Mouse (Mus musculus) B cell, adult 2 months (primary cell): Measurements from ENCODE around the gene Rassf8.

Experiments
- DNase-seq, 2 experiments: peaks; one replicate each; pipeline ENCODE4 v3.0.0; 2022

The Rassf8 gene

DNA sequence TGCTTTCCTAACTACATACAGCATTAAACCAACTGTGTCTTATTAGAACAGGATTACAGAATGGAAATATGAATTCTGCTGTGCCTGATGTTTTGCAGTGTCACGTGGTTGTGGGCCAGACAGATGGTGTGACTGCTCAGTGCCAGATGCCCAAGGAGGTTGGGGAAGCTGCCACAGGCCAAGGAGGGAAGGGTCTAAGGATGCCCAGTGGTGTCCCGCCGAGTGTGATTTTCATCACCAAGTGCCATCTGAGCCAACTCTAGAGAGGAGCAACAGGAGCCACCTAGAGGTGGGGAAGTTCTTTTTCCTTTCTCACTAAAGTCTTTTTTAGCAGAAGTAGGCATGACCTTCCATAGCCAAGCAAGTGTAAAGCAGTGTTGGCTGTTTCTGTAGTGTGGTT is 3.8 kb downstream of the Rassf8 start:
- no peak for DNase-seq

DNA sequence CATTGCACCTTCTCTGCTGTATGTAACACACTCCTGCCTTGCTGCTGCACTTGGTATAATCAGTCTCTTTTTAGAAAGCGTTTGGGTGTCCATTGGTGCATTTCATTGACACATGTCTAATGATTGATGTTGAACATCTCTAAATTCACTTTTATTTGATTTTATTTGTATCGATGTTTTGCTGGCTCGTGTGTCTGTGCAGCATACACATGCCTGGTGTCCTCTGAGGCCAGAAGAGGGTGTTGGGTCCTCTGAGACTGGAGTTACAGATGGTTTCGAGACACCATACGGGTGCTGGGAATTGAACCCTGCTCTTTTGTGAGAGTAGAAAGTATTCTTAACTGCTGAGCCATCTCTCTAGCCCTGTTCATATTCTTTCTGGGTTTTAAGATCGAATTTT is 6.7 kb downstream of the Rassf8 start:
- no peak for DNase-seq

DNA sequence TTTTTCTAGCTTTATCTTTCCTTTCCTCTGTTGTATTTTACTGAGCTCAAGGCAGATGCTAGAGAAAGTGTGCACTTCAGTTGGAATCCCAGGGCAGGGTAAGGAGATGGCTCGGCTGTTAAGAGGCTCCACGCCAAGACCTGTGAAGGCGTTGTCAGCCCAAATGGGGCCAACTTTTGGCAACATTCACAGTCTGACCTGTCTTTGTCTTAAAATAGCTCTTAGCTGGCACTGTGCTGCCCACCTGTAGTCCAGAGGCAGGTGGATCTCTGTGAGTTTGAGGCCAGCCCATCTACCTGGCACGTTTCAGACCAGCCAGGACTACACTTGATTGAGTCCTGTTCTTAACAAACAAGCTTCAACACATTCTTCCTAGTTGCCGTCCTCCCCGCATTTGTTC is 7.9 kb downstream of the Rassf8 start:
- no peak for DNase-seq

DNA sequence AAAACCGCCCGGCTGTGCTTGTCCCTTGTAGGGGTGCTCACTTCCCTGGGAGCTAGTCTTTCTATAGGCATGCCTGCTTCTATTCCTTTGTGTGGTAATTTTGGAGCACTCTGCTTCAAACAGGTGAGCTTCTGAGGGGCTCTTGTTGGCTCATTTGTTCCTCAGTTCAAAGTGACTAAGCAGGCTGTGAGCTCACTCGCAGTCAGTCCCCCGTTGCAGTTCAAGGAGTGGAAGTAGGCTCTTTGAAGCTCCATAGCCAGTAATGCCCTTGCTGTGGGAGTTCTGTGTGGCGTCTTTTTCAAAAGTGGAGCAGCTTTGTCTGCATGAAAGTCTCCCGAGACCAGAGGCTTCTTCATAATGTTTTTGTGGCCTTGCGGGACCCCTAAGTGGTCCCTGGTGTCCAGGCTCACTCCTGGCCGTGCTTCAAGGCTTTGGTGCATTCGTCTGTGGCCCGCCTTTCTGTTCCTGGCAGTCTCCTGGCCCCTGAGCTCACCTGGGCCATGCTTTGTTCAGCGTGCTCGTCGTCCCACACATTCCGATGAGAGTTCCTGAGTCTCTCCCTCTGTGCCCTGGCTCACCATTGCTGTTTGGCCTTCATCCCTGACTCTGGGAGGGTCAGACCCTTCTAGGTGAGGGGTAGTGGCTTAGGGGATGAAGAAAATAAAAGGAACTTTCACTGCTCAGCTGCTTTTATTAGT is 9.5 kb downstream of the Rassf8 start:
- DNase-seq, result no peak

DNA sequence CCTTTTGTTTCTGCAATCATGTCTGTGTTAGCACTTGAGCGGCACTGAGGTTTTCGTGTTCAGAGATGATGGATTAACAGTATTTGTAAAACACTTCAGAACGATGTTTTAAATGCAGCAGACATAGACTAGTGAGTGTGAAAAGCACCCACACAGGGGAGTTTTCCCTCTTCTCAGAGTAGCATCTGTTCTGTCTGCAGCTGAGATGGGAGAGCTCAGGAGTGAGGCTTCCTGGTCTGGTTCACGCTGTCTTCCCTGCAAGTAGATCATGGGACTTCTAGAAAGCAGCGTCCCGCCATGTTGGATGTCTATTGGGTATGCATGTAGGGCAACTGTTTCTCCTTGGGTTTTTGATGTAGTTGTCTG is 10.1 kb downstream of the Rassf8 start:
- no peak for DNase-seq

DNA sequence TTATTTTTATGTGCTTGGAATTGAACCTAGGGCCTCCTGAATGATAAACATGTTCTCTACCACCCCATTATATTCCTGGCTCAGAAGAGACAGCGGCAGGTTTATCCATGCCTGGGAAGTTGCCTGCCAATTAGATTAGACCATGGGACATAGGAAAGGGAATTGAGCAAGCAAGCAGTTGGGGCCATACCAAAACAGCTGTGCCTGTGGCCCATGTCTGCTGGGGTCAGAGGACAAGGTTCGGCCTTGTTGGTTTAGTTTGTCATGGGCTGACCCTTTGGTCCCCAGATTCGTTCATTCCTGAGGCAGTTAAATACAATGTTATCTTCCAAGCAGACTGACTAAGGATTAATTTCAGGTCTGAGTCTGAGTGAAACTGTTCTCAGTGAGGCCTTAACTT is 10.8 kb downstream of the Rassf8 start:
- no peak for DNase-seq

DNA sequence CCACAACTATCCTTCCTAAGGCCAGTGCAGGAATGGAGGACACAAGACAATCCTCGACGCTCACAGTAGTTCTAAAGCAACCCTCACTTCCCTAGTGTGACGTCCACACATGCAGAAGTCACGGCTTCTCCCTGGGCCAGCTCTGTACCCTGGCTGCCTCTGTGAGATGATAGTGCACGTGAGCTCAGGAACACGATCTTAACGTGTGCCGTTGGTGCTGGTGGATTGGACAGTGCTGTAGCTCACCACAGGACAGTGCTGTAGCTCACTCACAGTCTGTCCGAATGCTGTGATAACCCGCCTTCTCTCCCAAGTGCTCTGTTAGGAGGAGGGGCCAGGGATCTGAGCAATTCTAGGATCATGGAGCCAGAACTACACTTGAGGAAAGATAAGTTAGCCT is 12.1 kb downstream of the Rassf8 start:
- DNase-seq, result no peak

DNA sequence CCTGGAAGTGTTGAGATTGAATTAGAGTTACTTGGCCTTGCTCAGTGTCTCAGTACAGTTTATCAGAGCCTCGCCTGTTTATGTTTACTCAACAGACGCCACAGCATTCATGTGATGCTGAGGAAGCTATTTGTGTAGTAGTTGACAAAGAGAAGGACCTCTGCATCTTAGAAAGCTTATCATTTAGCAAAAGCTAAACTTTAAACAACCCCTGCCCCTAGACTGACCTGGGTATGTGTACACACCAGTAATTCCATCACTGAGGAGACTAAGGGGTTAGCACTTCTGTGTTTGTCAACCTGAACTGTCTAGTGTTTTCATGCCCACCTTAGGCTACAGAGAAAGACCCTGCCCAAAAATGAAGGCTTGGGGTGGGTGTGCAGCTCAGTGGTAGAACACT is 12.9 kb downstream of the Rassf8 start:
- no peak for DNase-seq

DNA sequence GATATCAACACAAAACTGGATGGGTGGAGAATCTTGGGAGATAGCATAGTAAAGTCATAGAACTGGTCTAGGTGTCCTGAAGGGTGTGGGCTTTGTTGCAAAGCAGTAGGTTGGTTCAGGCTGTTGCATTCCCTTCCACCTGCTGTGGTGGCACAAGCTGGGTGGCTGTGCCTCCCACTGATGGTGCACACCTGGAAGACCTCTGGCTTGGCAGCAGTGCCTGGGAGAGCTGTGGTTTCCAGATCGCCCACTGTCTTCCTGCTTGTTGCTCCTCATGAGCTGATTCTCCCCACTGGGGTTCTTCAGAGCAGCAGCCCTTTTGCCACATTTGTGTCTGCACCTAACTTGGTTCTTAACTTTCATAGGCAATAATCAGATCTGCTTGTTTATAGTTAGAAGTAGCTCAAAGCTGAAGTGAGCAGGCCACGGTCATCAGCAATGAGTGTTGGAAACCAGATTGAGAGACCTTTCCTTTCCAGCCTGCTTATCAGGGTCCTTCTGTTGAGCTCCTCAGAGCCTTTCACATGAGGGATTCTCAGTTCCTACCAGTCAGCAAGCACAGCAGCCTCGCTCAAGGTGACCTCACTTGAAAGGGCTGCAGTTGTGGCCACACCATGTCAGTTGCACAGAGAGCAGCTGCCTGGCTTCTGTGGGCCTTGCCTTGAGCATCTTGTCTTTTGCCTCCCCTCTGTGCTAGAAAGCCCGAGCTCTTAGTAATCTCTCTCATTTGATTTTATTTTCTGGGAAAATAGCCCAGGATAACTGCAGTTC is 13.9 kb downstream of the Rassf8 start:
- DNase-seq, result no peak

DNA sequence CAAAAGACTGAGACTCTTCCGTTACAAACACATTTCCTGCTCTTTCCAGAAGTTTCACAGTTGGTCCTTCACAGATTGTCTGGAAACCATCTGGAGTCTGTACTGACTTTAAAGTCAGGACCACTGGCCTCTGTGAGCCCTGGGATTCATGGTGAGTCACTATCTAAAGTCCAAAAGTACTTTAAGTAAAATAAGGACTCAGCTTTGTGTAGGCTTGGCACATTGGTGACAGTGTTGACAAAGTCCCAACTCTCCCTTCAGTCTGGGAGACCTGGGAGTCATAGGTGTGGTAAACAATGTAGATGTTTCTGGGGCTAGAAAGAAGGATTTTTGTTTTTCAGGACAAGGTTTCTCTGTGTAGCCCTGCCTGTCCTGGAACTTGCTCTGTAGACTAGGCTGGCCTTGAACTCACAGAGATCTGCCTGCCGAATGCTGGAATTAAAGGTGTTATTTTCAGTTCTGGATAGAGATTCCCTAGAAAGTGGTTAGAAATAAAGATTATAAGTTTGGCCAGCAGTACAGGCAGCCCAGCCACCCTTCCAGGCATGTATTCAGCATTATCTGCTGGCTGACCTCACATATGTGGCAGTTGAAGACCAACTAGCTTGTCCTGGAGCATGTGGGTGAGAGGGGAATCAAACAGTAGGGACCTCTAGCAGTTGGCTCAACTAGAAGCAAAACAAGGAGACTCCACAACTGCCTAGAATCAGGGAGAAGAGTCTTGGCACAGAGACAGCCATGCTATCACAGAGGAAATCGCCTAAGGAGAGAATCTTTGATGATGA is 14.8 kb downstream of the Rassf8 start:
- no peak for DNase-seq

DNA sequence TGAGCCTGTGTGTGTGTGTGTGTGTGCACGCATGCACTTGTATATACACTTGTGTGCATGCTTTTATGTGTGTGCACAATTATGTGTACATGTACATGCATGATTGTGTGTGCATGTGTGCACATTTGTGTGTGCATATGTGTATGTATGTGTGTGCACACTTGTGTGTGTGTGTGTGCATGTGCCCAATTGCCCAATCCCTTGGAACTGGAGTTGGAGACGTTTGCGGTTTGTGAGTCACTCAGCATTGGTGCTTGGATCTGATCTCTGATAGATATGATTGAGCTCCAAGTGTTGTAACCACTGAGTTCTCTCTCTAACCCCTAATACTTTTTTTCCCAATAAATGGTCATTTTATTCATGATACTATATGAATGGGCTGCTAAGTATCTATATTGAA is 15.5 kb downstream of the Rassf8 start:
- no peak for DNase-seq

DNA sequence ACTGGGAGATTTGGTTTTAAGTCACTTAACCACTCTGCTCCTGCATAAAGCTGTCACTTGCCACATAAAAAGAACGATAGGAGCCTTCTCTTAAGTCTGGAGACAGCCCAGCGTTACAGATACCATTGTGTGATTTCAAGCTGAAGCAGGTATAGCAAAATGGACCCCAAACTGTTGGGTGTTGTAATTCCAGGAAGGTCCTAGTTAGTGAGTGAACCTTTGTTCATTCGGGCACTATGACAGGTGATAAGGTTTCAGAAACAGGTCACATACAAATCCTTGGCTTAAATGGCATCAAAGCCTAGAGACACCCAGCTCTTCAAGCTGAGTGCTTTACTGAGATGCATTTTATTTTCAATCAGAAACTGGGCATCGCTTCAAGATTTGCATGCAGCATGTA is 16.5 kb downstream of the Rassf8 start:
- no peak for DNase-seq

DNA sequence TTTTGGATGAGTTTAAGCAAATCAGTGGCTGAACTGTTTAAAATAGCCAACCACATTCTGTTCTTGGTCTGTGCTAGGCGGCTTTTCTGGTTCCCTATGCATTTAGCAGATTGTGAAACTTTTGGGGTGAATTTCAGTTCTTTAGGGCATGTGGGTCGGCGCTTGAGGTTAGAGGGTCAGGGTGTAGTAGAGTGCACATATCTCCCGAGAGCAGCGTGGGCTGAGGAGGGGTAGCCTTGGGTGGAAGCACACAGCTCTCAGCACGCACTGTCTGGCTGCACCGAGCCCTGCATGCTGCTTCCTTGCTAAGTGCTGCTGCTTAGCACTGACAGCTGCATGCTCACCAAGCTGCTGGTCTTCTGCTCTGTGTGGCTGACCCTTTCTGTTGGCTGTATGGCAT is 18.5 kb downstream of the Rassf8 start:
- DNase-seq, result no peak

DNA sequence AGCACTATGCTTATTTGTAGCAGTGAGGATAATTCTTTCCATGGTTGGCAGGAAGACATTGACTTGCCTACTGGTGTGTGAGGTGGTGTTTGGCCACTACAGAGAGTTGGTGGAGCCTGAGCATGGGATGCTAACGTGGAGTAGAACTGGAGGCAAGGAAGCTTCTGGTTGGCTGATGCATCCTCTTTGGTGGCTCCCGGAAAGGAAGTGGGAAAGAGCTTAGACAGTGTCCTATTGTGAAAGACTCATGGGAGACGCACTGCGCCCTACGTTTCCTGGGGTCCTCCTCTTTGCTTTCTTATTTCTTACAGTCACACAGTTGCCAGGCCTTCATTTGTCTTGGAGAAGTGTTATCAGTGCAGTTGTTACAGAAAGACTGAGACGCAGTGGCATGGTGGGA is 20.4 kb downstream of the Rassf8 start:
- DNase-seq, result no peak

DNA sequence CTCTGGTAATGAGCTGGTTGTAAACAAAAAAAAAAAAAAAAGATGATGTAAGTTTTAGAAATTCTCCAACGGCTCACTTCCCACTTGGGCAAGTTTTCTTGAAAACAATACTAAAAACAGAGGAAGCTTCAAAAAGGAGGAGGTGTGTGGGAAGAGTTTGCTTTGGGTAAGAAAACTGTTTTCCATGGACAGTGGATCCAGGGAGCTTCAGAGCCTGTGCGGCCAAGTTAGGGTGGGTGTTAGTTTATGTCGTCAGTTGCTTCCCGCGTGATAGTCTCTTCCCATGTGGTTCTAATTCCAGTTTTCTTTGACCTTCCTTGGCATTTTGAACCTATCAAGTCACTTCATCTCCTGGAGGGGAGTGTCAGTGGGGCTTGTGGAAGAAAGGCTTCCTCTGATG is 21.1 kb downstream of the Rassf8 start:
- no peak for DNase-seq

DNA sequence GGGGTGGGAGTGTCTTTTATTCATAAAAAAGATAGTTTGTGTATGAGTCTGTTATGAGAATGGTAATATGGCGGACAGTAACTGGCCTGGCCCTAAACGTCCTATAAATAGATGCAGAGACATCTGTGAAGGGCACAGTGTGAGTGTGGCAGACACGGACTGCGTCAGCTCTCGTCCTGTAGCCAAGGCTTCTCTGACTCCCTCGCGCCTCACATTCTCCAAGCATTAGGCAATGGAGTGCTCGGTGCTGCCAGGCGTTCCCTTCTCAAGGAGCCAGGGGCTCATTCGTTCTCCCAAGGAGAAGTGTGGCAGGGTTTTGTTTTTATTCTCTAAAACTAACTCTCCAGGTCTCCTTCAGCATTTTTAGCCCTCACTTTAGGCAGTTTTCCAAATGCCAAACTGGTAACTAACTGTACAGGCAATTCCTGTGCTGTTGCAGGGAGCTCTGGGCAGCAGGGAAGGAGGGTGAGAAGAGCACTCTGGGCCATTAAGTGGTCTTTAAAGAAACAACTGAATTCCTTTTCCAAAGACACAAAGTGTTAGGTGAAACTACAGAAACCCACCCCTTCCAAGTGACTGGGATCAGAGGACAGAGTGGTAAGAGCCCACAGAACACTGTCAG is 22.2 kb downstream of the Rassf8 start:
- no peak for DNase-seq

DNA sequence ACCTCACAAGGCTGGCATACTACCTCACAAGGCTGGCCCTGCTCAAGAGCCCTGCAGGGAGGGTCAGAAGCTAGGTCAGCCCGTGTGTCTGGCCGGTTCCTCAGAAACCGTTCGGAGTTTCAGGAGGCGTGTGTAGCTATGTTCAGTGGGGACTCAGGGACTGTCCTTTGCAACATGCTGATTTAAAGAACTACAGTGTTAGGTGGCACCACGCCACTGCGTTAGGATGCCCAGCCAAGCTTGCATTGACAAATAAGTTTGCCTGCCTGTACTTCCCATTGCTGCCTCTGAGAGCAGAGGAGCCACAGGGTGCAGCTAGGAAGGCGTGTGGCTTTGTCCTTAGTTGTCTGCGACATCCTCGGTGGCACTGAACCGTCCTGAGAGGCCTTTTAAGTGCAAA is 23.3 kb downstream of the Rassf8 start:
- no peak for DNase-seq

DNA sequence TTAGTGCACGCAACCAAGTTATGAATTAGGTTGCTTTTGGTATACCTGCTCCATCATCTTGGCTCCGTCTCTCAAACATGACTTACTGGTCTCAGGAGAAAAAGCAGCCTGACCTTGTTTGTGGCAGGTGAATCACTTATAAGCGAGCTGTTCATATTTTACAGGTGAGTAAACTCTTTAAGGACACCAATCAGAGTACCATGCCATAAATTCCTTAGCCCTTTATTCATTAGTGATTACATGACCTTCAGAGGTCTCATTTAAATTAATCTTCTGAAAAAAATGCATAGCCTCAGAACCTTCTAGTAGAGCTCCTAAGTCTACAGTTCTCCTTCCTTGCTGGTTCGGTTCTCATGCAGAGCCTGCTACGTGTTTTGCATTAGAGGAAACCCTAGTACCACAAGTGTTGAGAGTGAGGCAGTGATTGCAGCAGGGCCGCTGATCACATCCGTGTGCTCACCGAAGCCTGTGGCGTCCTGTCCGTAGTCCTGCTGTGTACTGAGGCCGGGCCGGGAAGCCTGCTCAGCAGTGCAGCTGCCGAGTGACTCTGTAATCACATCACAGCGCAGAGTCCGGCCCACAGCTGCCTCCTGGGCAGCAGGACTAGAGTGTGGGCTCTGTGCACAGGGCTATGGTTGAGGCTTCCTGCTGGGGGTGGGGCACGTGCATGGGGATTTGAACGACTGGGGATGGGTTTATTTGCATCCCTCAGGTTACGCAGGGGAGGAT is 23.9 kb downstream of the Rassf8 start:
- no peak for DNase-seq

DNA sequence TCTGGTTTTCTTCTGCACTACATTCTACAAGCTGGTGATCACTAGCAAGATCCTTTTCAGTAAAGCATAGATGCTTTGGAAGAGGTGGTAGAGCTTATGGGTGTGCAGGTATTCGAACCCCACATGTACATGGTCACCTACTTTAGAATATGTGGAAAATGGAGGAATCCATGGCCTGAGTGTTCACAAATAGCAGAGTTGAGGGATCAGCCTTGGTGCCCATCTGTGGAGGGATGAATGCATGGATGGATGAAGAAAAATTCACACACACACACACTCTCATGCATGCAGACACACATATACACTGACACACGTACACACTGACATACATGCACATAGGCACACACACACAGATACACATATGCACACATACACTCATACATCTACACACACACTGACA is 27.9 kb downstream of the Rassf8 start:
- no peak for DNase-seq

DNA sequence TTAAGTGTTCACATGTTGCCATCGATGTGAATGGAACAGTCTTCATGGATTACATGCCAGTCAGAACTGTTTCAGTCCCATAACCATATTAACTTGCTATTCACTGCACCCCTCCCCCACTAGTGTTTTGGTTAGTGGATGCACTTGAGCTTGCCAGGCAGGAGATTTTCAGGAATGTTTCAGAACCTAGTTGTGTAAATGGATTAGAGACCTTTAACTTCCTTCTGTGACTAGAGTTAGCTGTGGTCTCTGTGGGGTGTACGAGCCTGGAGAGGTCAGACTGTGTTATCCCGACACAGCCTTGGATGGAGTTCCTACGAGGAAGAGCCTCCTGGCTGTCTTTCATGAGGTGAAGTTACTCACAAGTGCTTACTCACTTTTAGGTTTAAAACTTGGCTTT is 29.7 kb downstream of the Rassf8 start:
- no peak for DNase-seq

DNA sequence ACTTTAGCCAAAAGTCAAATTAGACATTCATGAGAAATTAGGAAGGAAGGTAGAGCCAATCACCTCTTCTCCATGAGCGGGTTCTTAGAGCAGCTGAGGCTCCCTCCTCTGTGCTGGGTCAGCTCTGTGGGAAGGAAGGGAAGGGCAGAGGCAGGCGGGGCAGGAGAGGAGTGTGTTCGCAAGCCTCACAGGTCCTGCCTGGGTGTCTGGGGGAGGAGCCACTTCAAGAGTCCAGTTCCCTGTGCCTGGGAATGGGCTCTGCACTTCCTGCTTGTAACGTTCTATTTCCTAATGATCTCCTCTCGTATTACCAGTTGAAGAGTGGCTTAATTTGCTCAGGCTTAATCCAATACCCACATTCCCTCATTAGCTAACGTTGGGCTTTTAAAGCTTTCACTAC is 32.8 kb downstream of the Rassf8 start:
- DNase-seq, result no peak

DNA sequence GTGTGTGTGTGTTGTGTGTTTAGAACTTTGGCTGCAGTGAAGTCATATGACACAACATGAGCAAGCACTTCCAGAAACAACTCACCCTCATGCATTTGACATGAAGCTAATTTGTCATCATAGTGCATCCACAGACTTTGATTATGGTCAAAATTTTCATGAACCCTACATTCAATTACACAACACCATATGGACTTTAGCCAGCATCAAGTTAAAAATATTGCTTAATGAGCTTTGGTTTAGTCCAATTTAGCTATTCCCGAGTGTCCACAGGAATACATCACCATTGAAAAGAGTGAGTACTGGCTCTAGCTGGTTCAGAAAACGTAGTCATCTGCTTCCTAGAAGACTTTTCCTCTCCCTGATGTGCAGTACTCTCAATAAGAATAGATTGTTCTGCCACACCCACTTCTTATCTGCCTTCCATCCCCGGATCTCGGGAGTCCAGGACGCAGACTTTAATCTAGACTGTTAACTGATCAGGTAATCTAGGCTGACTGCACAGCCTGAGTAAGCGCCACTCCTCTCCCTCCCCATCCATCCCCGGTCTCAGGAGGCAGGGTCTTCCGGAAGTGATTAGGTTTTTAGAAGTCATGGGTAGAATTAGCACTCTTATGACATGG is 33.7 kb downstream of the Rassf8 start:
- no peak for DNase-seq

DNA sequence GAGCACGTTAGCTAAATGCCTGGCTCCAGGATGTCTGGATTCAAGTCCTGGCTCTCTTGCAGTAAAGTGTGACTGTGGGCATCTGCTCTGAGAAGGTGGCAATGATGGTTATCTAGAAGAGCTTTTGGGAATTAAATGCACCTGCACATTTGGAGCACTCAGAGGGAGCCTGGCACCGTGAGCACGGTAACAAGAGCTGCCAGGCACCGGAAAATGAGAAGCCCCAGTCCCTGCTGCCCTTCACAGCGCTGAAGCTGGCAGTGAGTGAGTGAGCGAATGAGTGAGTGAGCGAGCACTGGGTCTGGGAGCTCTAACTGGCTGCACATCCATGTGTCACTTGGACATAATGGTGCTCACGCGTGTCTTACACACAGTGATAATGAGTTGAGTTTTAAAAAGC is 34.7 kb downstream of the Rassf8 start:
- no peak for DNase-seq
